Mouse (Mus musculus) lung, embryonic 14.5 days (tissue): ENCODE data around the gene Wfdc16. TPM values are rescaled to one million over a fixed set of nuclear protein-coding genes. Genes with fewer than 3 reads are reported as not detected.
A peak's percentile ranks its signal among the peaks of the same experiment; 100 is the strongest.
"Not testable (repeated sequence)": the region's sequence is repeated elsewhere in the genome, so short reads cannot be mapped to it uniquely, and the experiment has no call there.

Experiments used
- ATAC-seq: fragments of 200-750 bp; cut with Nextera tagmentation; 2 replicates; pipeline ENCODE4 v1.8.0; 2017; ENCODE audit warnings: mild to moderate bottlenecking, moderate TSS enrichment, moderate library complexity; ENCODE audit not compliant: insufficient read depth
- DNase-seq: peaks from one replicate; pipeline ENCODE4 v3.0.0-alpha.2; 2015
- H3K27ac ChIP-seq: fragments of 300-500 bp; sonication (generic); 2 replicates; pipeline ENCODE4 v1.5.1; 2014; ENCODE audit warnings: low read depth, mild to moderate bottlenecking, moderate library complexity
- H3K27me3 ChIP-seq: fragments of 300-500 bp; sonication (generic); 2 replicates; pipeline ENCODE4 v1.6.1; 2014; ENCODE audit warnings: low read length, control low read depth; ENCODE audit not compliant: insufficient read depth
- H3K36me3 ChIP-seq: fragments of 300-500 bp; sonication (generic); 2 replicates; pipeline ENCODE4 v1.6.1; 2014; ENCODE audit warnings: control low read depth; ENCODE audit not compliant: insufficient read depth
- H3K4me1 ChIP-seq: fragments of 300-500 bp; sonication (generic); 2 replicates; pipeline ENCODE4 v1.6.1; 2014; ENCODE audit warnings: antibody characterized with exemption, control low read depth; ENCODE audit not compliant: insufficient read depth
- H3K4me2 ChIP-seq: fragments of 300-500 bp; sonication (generic); 2 replicates; pipeline ENCODE4 v1.6.1; 2014; ENCODE audit warnings: mild to moderate bottlenecking
- H3K4me3 ChIP-seq: fragments of 300-500 bp; sonication (generic); 2 replicates; pipeline ENCODE4 v1.5.1; 2014; ENCODE audit warnings: low read depth, low read length
- H3K9ac ChIP-seq: fragments of 300-500 bp; sonication (generic); 2 replicates; pipeline ENCODE4 v1.6.1; 2014
- H3K9me3 ChIP-seq: fragments of 300-500 bp; sonication (generic); 2 replicates; pipeline ENCODE4 v1.6.1; 2016; ENCODE audit warnings: low read depth, low read length, control low read depth
- CTCF ChIP-seq: IDR thresholded peaks from 2 replicates; pipeline ENCODE4 v1.5.1; 2016; ENCODE audit warnings: antibody characterized with exemption, low read depth
- WGBS: fragments of 180-500 bp; shearing (Covaris S2); extraction: QIAGEN DNeasy Blood & Tissue Kit; methylation state at CpG from one replicate; pipeline ENCODE4 v1.1.7; 2014; 5-methylcytosine and 5-hydroxymethylcytosine counted together
- polyA plus RNA-seq: library from polyadenylated mRNA; unstranded; fragments of >200 nt; fragmentation: Nextera tagmentation; extraction: Ambion mirVana; gene quantifications from 2 replicates; pipeline ENCODE4 v1.2.1, GENCODE M21; 2014

Wfdc16 gene
- polyA plus RNA-seq, 1 experiment from 2014 or later, result not detected

DNA sequence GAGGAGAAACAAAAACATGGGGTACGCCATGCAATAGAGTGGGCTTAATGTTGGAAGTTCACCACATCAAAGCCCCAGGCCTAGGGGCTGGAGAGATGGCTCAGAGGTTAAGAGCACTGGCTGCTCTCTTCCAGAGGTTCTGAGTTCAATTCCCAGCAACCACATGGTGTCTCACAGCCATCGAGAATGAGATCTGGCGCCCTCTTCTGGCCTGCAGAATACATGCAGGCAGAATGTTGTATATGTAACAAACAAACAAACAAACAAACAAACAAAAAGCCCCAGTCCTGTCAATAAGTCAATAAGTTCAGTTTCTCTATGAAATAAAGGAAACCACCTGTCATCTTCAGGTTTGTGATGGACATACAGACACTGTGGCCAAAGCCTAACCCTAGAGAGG, 38.4 kb downstream of the Wfdc16 start:
- Histone ChIP-seq H3K4me1 (no peaks in the 10 kb centered on the region), H3K36me3 (no peaks in the 10 kb centered on the region), H3K4me3 (no peak overlapping the region), H3K9ac (no peak overlapping the region), H3K9me3 (no peaks in the 10 kb centered on the region), H3K27me3 (no peaks in the 10 kb centered on the region), H3K4me2 (no peak overlapping the region), H3K27ac (no peak overlapping the region)
- 57% methylated on average over 3 of the region's 3 CpGs for WGBS
- DNase-seq (no peak), ATAC-seq (no peak)
- TF ChIP-seq CTCF, result peak; percentile 33; the same call in 1 of the 2 replicates

DNA sequence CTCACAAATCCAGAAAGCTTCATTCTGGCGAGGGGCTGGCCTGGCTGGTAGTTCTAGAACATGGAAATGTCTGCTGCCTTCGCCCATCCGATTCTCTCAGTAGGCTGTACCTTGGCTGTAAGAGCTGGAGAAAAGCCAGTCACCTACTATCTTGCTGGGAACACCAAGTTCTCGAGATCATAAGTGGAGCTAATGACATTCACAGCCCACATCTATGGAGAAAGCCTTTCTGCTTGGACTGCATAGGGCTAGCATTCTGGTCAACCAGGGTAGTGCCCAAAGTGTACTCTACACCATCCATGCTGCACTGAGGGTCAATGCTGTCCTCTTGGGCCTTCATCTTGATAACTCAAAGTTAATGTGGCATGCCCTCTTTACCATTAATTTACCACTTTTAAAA, 45.1 kb downstream of the Wfdc16 start, which contains the start of gene Eppin:
TSS of gene Eppin (minus strand) at position 101 of the 400 bp plus-strand sequence.
- H3K27ac ChIP-seq, result no peak within 1 kb of the TSS
- H3K4me3 ChIP-seq, result no peak within 1 kb of the TSS
- no peaks in the 10 kb centered on the region for H3K4me1 ChIP-seq
- no peak within 1 kb of the TSS for H3K4me2 ChIP-seq
- no peak for DNase-seq
- H3K9me3 ChIP-seq, result no peaks in the 10 kb centered on the region
- no peaks in the 10 kb centered on the region for H3K36me3 ChIP-seq
- no peak within 1 kb of the TSS for H3K9ac ChIP-seq
- TF ChIP-seq CTCF, result no peak
- 75% methylated on average over 4 of the region's 4 CpGs for WGBS
- H3K27me3 ChIP-seq, result no peaks in the 10 kb centered on the region
- no peak for ATAC-seq

DNA sequence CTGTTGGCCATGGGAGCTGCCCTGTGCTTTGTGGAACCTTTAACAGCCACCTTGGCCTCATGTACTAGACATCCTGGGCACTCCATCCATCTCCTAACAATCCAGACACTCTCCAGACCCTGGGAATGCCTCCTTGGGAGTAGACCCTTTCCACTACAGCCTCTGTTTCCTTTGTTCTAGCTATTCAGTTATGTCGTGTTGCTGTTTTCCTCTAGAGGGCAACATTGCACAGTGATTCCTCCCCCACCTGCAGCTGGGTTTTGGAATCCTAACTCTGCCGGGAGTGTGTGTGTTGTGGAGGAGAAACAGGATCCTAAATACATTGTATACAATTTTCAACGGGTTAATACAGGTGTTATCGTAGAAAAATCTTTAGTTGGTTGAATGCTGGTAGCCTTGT, 46.6 kb downstream of the Wfdc16 start:
- 10% methylated on average over 4 of the region's 4 CpGs for WGBS
- Histone ChIP-seq H3K4me1 (no peaks in the 10 kb centered on the region), H3K4me3 (no peak overlapping the region), H3K27ac (no peak overlapping the region), H3K27me3 (no peaks in the 10 kb centered on the region), H3K9ac (no peak overlapping the region), H3K36me3 (no peaks in the 10 kb centered on the region), H3K4me2 (no peak overlapping the region), H3K9me3 (no peaks in the 10 kb centered on the region)
- peak; percentile 80 for DNase-seq
- peak; percentile 81 for TF ChIP-seq CTCF
- peak; percentile 52; the same call in 1 of the 2 replicates for ATAC-seq

DNA sequence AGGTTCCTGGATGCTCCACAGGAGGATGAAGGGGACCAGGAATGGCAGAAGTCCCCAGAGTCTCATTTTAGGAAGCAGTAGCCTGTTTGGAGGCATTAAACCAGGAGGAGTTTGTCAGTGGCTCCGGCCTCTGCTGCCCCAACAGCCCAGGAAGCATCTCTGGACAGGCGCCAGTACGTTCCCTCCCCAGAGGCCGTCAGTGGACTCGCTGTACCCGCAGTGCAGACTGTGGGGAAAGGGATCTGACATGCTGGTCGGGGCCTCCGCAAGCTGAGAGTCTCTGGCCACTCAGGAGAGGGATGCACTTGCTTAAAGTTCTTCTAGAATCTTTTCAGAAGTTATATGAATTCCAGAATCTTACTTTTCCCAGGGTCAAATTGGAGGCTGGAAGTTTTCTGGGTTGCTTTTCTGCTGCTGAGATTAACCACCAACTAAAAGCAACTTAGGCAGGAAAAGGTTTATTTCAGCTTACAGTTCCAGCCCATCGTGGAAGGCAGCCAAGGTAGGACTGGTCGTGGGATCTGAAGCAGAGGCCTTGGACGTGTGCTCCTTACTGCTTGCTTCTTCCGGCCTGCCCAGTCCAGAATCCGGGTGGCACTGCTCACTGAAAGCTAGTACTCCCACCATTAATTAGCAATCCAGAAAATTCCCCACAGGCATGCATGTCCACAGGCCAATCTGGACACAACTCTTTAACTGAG, 53.4 kb downstream of the Wfdc16 start, which contains the start of gene Wfdc6a:
TSS of gene Wfdc6a (minus strand) at position 423 of the 701 bp plus-strand sequence.
- H3K27ac ChIP-seq, result peak within 1 kb of the TSS; percentile 50; the same call in 1 of the 2 replicates

More for the DNA sequence above, 53.4 kb downstream of the Wfdc16 start, which contains the start of gene Wfdc6a:
- peak; percentile 52; the same call in 1 of the 2 replicates for ATAC-seq
- H3K4me2 ChIP-seq, H3K9me3 ChIP-seq, H3K4me3 ChIP-seq, H3K27me3 ChIP-seq, H3K36me3 ChIP-seq, H3K4me1 ChIP-seq, H3K9ac ChIP-seq: not testable (repeated sequence)
- peak; percentile 71 for DNase-seq
- 37% methylated on average over 13 of the region's 13 CpGs for WGBS

Other genes with a start within 250 kb of the Wfdc16 start
- gene Slpi, start 249.7 kb downstream of the Wfdc16 start, polyA plus RNA-seq, result 0.73 and 0.86 TPM in 2 replicates
- gene Rbpjl, start 235.7 kb downstream of the Wfdc16 start, polyA plus RNA-seq, result 4.9 and 5.1 TPM in 2 replicates
- gene Matn4, start 233.6 kb downstream of the Wfdc16 start, polyA plus RNA-seq, result 5.5 and 6.7 TPM in 2 replicates
- gene Sdc4, start 194.9 kb downstream of the Wfdc16 start, polyA plus RNA-seq, result 101 and 103 TPM in 2 replicates
- 65.6 and 68.7 TPM in 2 replicates for gene Sys1, start 181.8 kb downstream of the Wfdc16 start, polyA plus RNA-seq
- gene Gm20458, start 177.8 kb downstream of the Wfdc16 start, polyA plus RNA-seq, result 14.4 and 14.9 TPM in 2 replicates
- gene Trp53tg5, start 165.1 kb downstream of the Wfdc16 start, polyA plus RNA-seq, result not detected in 2 replicates
- 4.4 and 5.3 TPM in 2 replicates for gene Dbndd2, start 152.7 kb downstream of the Wfdc16 start, polyA plus RNA-seq
- gene Pigt, start 141.3 kb downstream of the Wfdc16 start, polyA plus RNA-seq, result 70.1 and 71.0 TPM in 2 replicates
- 280 and 282 TPM in 2 replicates for gene Wfdc2, start 76.4 kb downstream of the Wfdc16 start, polyA plus RNA-seq
- not detected in 2 replicates for gene Spint3, start 65.3 kb downstream of the Wfdc16 start, polyA plus RNA-seq
- gene Wfdc6a, start 53.3 kb downstream of the Wfdc16 start, polyA plus RNA-seq, result 0.65 and 0.95 TPM in 2 replicates
- gene Eppin, start 45.2 kb downstream of the Wfdc16 start, polyA plus RNA-seq, result not detected in 2 replicates
- gene Wfdc6b, start 25.3 kb downstream of the Wfdc16 start, polyA plus RNA-seq, result not detected in 2 replicates
- not detected in 2 replicates for gene Wfdc8, start 25.2 kb downstream of the Wfdc16 start, polyA plus RNA-seq
- not detected in 2 replicates for gene Wfdc10, start 17.2 kb upstream of the Wfdc16 start, polyA plus RNA-seq
- gene Wfdc9, start 17.8 kb upstream of the Wfdc16 start, polyA plus RNA-seq, result not detected in 2 replicates
- gene Wfdc11, start 35.3 kb upstream of the Wfdc16 start, polyA plus RNA-seq, result not detected in 2 replicates
- not detected in 2 replicates for gene Wfdc13, start 46.3 kb upstream of the Wfdc16 start, polyA plus RNA-seq
- gene Spint4, start 59.7 kb upstream of the Wfdc16 start, polyA plus RNA-seq, result not detected in 2 replicates
- gene Spint5, start 76.5 kb upstream of the Wfdc16 start, polyA plus RNA-seq, result not detected in 2 replicates
- 1.3 and 1.4 TPM in 2 replicates for gene Wfdc3, start 107.1 kb upstream of the Wfdc16 start, polyA plus RNA-seq
- 74.7 and 77.6 TPM in 2 replicates for gene Dnttip1, start 107.2 kb upstream of the Wfdc16 start, polyA plus RNA-seq
- 586 and 619 TPM in 2 replicates for gene Ube2c, start 131.1 kb upstream of the Wfdc16 start, polyA plus RNA-seq
- not detected in 2 replicates for gene Tnnc2, start 141.2 kb upstream of the Wfdc16 start, polyA plus RNA-seq
- gene Snx21, start 147.0 kb upstream of the Wfdc16 start, polyA plus RNA-seq, result 19.1 and 21.3 TPM in 2 replicates
- 16.2 and 17.8 TPM in 2 replicates for gene Acot8, start 166.1 kb upstream of the Wfdc16 start, polyA plus RNA-seq
- 6.7 and 7.0 TPM in 2 replicates for gene Zswim3, start 166.3 kb upstream of the Wfdc16 start, polyA plus RNA-seq
- gene Zswim1, start 183.9 kb upstream of the Wfdc16 start, polyA plus RNA-seq, result 20.8 and 21.1 TPM in 2 replicates
- not detected in 2 replicates for gene Spata25, start 189.7 kb upstream of the Wfdc16 start, polyA plus RNA-seq
- 114 and 125 TPM in 2 replicates for gene Ctsa, start 194.1 kb upstream of the Wfdc16 start, polyA plus RNA-seq
- 6.3 and 6.6 TPM in 2 replicates for gene Neurl2, start 194.7 kb upstream of the Wfdc16 start, polyA plus RNA-seq
- 122 and 126 TPM in 2 replicates for gene Pltp, start 218.9 kb upstream of the Wfdc16 start, polyA plus RNA-seq
- 76.9 and 83.0 TPM in 2 replicates for gene Pcif1, start 240.5 kb upstream of the Wfdc16 start, polyA plus RNA-seq